Mouse (Mus musculus): ENCODE data around the gene Mmd2.

The Mmd2 gene

DNA sequence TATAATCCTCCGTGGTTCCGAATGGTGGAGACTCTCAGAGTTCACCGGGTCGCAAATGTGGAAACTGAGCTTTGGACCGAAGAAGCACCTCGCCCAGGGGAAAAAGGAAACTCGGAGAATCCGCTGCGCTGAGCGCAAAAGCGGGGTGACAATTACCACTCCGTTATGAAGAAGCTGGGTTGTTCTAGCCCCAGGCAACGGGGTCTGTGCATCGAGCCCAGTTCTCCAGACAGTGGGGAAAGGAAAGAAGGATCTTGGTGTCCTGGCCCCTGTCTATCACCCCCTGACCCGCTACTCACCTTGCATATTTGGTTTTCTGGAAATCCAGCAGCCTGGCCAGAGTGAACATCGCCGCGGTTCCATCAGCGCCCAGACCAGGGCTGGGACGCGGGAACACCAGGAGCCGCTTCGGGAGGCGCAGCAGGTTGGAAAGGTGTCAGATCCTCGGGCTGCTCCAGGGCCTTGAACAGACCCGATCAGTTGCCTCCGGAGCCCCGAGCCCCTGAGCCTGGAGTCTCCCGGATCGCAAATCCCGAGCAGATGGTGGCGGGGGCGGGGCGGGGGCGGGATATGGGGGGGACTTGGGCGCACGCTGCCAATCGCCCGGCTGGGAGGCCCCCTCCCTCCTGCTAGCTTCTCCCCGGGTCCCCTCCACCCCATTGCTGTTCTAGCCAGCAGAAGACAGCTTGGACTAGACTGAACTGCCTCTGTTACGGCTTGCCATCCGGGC is at the start of gene Mmd2:
Gene Mmd2 (minus strand): TSS at position 542 of the 730 bp plus-strand sequence.
- peak; percentile 39 for DNase-seq (ENCODE audit: low read depth, low spot score)

DNA sequence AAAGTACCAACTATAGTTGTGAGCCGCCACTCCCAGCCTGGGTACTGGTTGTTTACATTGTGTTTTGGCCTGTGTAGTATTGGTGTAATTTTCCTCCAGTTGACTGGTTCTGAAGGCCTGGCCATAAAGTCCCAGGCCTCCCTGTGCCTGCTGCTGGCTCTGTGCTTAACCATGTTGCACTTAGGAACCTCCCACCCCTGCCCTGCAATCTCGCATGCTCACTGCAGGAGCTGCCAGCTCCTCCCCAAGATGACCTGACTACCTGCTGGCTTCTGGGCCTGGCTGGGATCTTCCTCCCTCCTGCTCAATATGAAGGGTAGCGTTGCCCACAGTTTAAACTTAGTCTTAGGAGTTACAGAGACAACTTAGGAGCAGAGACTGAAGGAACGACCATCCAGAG is 43.7 kb upstream of the Mmd2 start:
- no peak for DNase-seq (ENCODE audit: low read depth, low spot score)

DNA sequence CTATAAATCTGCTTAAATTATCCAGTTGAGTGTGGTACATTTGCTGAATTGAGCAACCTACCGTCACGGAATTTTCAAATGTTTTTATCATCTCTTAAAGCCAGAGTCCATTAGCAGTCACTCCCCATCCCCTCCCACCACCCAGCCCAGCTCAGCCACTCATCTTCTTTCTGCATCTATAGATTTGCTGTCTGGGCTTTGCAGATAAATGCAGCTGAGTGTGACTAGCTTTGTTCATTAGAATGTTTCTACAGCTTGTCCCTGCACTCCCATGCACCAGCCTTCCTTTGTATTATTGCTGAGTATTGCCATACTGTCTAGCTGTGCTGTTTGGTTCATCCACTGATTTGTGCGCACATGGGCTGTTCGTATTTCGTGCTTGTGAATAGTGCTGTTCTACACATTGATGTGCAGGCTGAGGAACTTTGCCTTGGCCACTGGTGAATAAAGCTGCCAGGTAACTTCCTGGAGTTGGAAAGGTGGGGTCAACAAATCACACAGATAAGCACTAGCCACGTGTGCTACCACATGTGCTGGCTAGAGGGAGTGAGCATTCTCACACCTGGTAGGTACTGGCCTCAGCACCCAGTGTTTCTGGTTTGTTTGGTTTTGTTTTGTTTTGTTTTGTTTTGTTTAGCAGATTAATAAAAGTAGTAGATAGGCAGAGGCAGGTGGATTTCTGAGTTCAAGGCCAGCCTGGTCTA is 42.3 kb upstream of the Mmd2 start:
- no peak for DNase-seq (ENCODE audit: low read depth, low spot score)

GRCm38 (mm10) chr5:142650390-142650789 is 41.8 kb upstream of the Mmd2 start:
- DNase-seq (ENCODE audit: low read depth, low spot score): no peak

DNA sequence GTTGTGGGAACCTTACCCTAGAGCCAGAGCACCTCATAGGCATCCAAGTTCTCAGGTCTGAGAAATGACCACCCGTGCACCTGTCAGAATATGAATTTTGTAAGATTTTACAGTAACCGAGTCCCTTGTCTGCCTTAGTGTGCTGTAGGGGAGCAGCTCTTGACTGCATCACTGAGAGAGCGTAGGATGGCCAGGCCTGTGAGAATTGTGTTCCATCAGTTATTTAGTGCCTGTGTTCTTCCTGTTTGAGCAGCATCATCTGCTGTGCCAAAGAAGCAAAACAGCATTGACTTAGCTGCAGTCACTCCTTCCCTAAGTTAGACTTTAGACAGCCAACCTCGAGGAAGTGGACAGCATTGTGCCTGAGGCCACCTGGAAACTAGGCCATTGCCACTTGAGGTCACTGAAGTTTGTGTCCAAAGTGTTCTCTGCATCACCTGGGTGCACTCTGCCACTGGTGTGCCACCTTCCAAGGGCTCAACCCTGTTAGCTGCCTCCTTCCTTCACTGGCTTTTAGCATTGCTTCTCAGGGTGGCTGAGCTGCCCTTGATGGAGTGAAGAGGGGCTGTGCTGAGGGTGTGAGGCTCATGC is 41.0 kb upstream of the Mmd2 start:
- DNase-seq (ENCODE audit: low read depth, low spot score): no peak

DNA sequence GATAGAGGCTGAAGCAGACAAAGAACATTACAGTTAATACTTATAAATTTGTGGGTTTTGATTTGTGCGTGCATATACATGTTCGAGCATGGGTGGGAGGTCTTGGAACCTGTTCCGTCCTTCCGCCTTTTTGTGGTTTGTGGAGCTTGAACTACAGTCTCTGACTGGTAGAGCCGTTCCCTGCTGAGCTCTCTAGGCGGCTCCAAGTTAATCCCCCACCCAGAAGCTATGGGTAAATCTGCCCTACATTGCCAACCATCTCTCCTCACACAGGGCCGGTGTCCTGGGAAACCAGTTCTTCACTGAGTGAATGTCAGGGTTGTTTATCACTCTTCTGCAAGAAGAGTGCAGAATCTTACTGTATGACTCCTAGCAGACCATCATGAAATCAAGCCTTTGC is 39.6 kb upstream of the Mmd2 start:
- no peak for DNase-seq (ENCODE audit: low read depth, low spot score)

GRCm38 (mm10) chr5:142641331-142642051 is 32.9 kb upstream of the Mmd2 start:
- no peak for DNase-seq (ENCODE audit: low read depth, low spot score)

DNA sequence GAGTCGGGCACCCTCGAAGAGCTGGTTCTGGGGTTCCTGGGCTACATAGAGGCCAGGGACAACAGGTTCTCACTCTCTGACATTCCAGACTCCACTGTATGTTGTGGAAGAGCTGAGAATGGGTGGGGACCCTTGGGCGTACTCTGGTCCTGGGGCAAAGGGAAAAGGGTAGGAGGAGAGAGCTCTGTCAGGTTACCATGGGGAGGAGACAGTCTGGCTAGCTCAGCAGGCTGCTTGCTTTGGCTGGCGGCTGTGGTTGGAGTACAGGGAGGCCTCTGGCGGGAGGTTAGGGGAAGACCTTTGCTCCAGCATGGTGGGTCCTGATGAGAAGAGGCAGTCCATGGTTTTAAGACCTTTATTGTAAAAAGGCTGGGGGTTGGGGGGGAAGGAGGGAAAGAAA is 31.5 kb upstream of the Mmd2 start:
- peak; percentile 19 for DNase-seq (ENCODE audit: low read depth, low spot score)

- no peak for DNase-seq (ENCODE audit: low read depth, low spot score)
Measured at GRCm38 (mm10) chr5:142637823-142638222, 29.2 kb upstream of the Mmd2 start.

DNA sequence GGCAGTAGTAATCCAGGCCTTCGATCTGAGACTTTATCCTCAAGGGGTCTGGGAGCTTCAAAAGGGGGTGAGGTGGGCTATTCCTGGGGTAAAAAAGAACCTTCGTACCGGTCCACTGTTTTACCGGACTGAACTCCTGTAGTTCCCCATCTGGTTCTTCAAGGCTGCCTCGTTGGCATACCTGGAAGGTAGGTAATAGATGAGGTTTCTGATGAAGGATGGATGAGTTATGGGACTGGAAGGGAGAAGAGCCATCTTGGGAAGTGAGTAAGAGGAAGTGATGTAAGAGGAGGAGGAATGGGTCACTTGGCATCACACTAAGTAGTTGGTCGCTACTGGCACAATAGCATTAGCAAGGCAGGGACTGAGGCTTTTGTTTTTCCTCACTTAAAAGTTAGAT is 21.6 kb upstream of the Mmd2 start:
- no peak for DNase-seq (ENCODE audit: low read depth, low spot score)

DNA sequence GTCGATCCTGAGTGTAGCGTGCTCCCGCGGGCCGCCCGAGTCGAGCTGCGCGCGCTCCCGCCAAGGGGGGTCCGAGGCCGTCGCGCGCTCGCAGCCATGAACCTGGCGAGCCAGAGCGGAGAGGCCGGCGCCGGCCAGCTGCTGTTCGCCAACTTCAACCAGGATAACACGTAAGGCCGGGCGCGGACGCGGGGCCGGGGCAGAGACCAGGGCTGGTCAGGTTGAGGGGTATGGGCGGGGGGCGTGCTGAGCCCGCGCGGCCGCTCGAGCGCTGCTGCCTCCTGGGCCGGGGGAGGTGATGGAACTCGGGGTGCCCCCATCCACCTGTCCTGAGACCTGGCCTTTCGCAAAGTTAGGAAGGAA is 21.0 kb upstream of the Mmd2 start:
- DNase-seq (ENCODE audit: low read depth, low spot score): no peak

GRCm38 (mm10) chr5:142628726-142629662 is 20.4 kb upstream of the Mmd2 start:
- peak; percentile 98 for DNase-seq (ENCODE audit: low read depth, low spot score)

DNA sequence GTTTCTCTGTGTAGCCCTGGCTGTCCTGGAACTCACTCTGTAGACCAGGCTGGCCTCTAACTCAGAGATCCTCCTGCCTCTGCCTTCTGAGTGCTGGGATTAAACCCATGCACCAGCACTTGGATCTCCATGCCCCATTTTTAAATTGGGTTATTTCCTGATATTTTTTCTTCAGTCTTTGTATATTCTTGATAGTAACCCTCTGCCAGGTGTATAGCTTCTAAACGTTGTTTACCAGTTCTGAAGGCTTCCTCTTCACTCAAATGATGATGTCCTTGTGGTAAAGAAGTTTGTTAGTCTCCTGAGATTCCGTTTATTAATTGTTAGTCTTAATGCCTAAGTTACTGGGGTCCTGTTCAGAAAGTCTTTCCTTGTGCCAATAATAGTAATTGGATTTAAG is 18.8 kb upstream of the Mmd2 start, which contains the start of gene Wipi2:
Gene Wipi2 (plus strand): TSS at position 301 of the 400 bp plus-strand sequence.
- DNase-seq (ENCODE audit: low read depth, low spot score): no peak

GRCm38 (mm10) chr5:142623080-142623479 is 14.5 kb upstream of the Mmd2 start:
- DNase-seq (ENCODE audit: low read depth, low spot score): peak; percentile 50

DNA sequence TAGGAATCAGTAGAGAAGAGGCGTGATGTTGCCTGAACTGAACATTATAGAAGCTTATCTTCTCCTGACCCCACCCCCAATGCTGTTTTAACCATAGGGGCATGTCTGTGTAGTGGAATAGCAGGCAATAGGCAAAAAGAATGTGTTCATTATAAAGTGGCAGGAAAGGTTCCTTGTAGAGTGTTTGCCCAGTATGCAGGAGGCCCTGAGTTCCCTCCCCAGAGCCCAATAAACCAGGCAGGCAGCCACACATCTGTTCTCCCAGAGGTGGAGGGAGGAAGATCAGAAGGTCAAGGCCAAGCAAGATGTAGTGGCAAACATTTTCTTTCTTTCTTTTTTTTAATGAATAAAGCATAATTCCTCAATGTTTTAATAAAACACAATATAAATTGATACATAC is 13.5 kb upstream of the Mmd2 start:
- no peak for DNase-seq (ENCODE audit: low read depth, low spot score)

GRCm38 (mm10) chr5:142621421-142621820 is 12.8 kb upstream of the Mmd2 start:
- no peak for DNase-seq (ENCODE audit: low read depth, low spot score)

DNA sequence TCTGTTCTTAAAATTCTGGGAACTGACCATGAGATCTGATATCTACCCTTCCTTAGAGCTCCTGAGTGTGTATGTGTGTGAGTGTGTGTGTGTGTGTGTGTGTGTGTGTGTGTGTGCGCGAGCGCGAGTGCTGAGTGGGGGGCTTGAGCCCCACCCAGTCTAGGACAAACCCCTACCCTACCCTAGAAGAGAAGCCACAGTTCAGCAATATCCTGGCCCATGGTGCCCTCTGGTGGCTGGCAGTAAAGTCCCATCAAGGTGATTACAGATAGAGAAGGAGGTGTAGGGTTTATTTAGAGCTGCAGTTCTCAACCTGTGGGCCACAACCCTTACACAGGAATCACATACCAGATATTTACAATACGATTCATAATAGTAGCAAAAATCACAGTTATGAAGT is 11.3 kb upstream of the Mmd2 start:
- peak; percentile 64 for DNase-seq (ENCODE audit: low read depth, low spot score)

GRCm38 (mm10) chr5:142616326-142616725 is 7.7 kb upstream of the Mmd2 start:
- no peak for DNase-seq (ENCODE audit: low read depth, low spot score)

DNA sequence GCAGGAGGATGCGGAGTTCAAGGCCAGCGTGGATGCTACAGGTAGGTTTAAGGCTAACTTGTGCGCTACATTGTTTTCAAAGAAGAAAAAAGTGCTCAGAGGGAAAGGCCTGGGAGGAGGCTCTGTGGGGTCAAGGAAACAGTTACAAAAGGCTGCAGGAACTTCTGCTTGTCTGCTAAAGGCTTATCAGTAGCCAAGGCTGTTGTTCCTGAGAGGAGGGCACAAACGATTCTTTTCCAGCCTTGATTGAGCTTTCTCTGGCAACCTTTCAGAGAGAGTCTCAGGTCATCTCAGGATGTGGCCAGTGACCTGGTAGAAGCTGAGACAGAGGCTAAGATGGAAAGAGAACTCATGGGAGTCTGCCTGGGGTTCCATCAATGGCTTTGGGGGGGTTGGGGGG is 7.0 kb upstream of the Mmd2 start:
- DNase-seq (ENCODE audit: low read depth, low spot score): no peak

- DNase-seq (ENCODE audit: low read depth, low spot score): no peak
Measured at GRCm38 (mm10) chr5:142614513-142614912, 5.9 kb upstream of the Mmd2 start.

DNA sequence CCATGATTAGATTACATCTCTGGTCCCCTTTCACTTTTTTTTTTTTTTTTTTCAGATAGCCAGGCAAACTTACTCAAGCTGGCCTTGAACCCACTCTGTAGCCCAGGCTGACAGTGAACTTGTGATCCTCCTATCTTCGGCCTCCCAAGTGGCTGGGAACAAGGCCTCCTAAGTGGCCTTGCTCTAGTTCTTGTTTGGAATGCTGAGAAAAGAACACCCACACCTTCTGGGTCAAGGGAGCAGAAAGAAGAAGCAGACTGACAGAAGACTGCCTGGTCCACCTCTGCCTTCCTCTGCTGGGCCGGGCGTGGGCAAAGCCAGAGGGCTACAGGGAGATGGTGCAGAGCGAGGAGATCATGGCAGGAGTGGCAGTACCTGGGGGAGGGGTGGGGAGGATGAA is 1.8 kb upstream of the Mmd2 start:
- DNase-seq (ENCODE audit: low read depth, low spot score): no peak
